Mouse (Mus musculus): ENCODE measurements at regions not wholly inside any gene's neighbourhood (a gene's known extent, or its start where the extent isn't known, plus 50 kb on each side); places are given as distances from the start of the nearest gene placed in this dataset.

DNA sequence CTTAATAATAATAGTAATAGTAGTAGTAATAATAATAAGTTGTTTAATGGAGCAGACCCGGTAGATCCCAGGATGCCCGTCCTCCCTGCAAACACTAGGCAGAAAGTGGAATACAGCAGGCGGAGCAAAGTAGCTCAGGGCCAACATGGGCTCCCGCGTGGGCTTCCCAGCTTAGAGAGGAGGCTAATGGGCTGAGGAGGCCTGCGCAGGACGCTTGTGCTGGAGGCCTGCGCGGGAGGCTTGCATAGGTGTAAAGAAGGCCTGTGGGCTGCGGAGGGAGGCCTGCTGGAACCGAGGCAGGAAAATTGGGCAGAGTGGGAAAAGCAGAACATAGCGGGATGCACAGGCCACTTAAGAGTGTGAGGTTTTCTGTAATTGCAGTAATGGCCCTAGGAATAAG, 365.4 kb downstream of the Etnk1 start:
- peaks cover 18% of the 10 kb centered on the region; the same call in 1 of the 2 replicates for H3K9me3 ChIP-seq (replicated peaks)
- H3K36me3 ChIP-seq, result no peaks in the 10 kb centered on the region
- H3K4me2 ChIP-seq, result no peak overlapping the region
- H3K4me3 ChIP-seq, result no peak overlapping the region
- WGBS (ENCODE audit: insufficient replicate concordance), result 75% methylated on average over 12 of the region's 12 CpGs
- ATAC-seq, result no peak
- H3K27ac ChIP-seq, result no peak overlapping the region
- no peaks in the 10 kb centered on the region for H3K27me3 ChIP-seq (replicated peaks)
- H3K4me1 ChIP-seq, result no peaks in the 10 kb centered on the region
- no peak overlapping the region for H3K9ac ChIP-seq

DNA sequence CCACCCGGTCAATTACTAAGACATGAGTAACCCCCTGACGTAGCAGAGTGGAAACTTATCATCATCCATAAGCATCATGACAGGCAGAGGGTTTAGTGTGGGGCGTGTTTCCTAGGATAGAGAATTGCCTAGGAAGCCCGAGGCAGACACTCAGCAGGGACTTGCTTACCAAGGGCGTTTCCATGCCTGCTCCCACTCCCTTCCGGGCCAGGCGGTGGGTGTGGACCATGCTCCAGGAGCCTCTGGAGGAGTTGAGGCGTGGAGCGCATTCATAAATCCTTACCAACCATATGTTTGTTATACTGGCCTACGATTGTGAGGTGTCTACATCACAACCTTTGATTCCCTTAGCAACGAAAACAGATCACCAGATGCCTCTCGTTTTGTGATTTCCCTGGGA, 368.2 kb downstream of the Etnk1 start:
- no peak for ATAC-seq
- no peak overlapping the region for H3K27ac ChIP-seq
- no peak overlapping the region for H3K4me2 ChIP-seq
- peaks cover 19% of the 10 kb centered on the region; the same call in 1 of the 2 replicates for H3K9me3 ChIP-seq (replicated peaks)
- H3K4me3 ChIP-seq, result no peak overlapping the region
- no peaks in the 10 kb centered on the region for H3K27me3 ChIP-seq (replicated peaks)
- H3K4me1 ChIP-seq, result no peaks in the 10 kb centered on the region
- no peak overlapping the region for H3K9ac ChIP-seq
- WGBS (ENCODE audit: insufficient replicate concordance), result 69% methylated on average over 12 of the region's 12 CpGs
- H3K36me3 ChIP-seq, result no peaks in the 10 kb centered on the region

DNA sequence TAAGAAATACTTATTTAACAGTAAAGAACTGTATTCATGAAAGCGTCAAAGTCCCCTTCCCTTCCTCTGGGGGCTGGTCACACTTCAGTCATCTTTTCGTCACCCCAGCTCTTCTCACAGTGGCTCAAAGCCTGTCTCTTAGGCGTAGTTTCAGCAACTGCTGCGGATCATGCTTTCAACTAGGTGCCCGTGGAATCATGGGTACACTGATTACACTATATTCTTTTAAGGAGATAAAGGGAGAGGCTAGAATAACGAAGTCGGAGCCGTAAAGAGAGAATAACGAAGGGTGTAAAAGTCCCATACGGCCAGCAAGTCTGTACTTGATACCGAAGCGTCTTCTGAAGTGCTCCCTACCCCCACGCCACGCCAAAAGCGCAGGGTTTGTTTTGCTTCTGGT, 368.7 kb downstream of the Etnk1 start:
- WGBS (ENCODE audit: insufficient replicate concordance), result 73% methylated on average over 15 of the region's 15 CpGs
- no peaks in the 10 kb centered on the region for H3K4me1 ChIP-seq
- H3K27me3 ChIP-seq (replicated peaks), result no peaks in the 10 kb centered on the region
- H3K9me3 ChIP-seq (replicated peaks), result peaks cover 19% of the 10 kb centered on the region; the same call in 1 of the 2 replicates
- no peak overlapping the region for H3K9ac ChIP-seq
- no peaks in the 10 kb centered on the region for H3K36me3 ChIP-seq
- H3K4me3 ChIP-seq, result no peak overlapping the region
- no peak overlapping the region for H3K27ac ChIP-seq
- no peak overlapping the region for H3K4me2 ChIP-seq
- no peak for ATAC-seq

DNA sequence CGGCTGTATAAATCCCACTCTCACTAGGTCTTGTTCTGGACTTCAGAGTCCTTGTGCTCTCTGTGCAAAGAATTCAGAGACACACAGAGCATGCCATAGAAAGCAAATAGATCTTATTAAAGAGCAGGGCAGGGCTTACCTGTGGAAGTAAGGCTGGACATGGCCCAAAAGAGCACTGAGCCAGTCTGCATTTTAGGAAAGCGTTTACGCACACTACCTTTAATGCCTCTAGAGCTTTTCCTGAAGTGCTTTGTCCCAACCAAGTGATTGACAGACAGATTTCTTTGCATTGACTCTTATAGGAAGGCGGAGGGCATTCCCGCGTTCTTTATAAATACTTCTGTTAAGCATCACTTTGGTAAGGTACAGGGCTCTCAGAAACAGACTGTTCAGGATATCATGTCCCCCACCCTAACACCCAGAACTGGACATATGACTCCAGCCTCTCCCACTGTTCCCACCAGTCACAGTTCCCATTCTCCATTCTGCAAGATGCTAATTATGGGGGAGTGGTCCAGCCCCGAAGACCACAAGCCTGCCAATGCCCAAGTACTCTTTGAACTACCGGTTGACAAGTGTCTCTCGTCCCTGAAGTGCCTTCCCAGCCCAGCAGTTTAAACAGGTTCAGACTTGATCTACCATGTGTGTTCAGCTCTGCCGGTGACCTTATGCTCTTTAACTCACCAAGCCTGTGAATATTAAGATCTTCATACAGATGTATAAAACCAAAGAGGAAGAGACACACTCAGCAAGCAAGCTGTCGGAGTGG, 369.7 kb downstream of the Etnk1 start:
- H3K36me3 ChIP-seq, result no peaks in the 10 kb centered on the region
- H3K4me1 ChIP-seq, result no peaks in the 10 kb centered on the region
- no peak for ATAC-seq
- WGBS (ENCODE audit: insufficient replicate concordance), result 80% methylated on average over 11 of the region's 11 CpGs
- no peak overlapping the region for H3K27ac ChIP-seq
- no peak overlapping the region for H3K4me3 ChIP-seq
- H3K4me2 ChIP-seq, result no peak overlapping the region
- H3K27me3 ChIP-seq (replicated peaks), result no peaks in the 10 kb centered on the region
- no peak overlapping the region for H3K9ac ChIP-seq
- peaks cover 19% of the 10 kb centered on the region; the same call in 1 of the 2 replicates for H3K9me3 ChIP-seq (replicated peaks)

DNA sequence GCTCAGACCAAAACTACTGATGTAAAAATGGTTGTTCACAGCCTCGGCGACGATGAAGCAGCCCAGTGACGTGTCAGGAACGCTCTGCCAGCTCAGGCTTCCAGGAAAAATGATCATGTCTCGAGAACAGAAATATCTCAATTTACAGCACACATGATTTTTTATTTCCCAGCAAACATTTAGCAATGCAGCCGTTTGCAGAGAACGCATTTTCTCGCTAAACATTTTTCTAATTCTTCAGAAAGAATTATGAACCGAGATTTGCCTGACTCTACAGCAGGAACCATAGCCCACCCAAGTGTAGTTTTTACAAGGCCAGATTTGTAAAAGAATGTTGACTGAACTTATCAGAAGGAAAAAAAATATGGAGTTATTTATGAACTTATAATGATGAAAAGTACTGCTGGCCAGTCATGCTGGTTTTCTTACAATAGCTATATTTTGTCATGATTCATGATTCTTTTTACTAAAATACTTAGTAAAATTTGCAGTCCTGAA, 380.4 kb downstream of the Etnk1 start:
- ATAC-seq, result no peak
- 67% methylated on average over 10 of the region's 10 CpGs for WGBS (ENCODE audit: insufficient replicate concordance)
- H3K4me3 ChIP-seq, result no peak overlapping the region

DNA sequence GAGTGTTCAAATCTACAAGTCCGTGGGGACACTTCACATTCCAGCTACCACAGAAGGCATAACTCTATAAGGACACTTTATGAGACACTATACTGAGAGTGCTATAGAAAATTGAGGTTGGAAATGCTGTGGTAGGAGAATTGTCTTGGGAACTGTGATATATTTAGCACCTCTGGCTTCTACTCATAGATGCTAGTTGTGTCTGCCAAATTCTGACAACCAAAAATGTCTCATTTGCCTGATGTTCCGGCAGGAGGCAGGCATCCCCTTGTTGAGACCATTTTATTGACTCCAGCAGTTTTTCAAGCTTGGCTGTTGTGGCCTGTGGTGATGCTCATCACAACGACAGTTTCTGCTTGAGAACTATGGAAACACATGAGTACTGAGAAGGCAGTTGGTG, 387.9 kb downstream of the Etnk1 start:
- no peak overlapping the region for H3K27ac ChIP-seq
- no peak for ATAC-seq
- H3K27me3 ChIP-seq (replicated peaks), result no peaks in the 10 kb centered on the region
- H3K9me3 ChIP-seq (replicated peaks), result no peaks in the 10 kb centered on the region
- no peak overlapping the region for H3K4me3 ChIP-seq
- H3K9ac ChIP-seq, result no peak overlapping the region
- H3K4me2 ChIP-seq, result no peak overlapping the region
- H3K4me1 ChIP-seq, result no peaks in the 10 kb centered on the region
- WGBS (ENCODE audit: insufficient replicate concordance), result 67% methylated on average over 3 of the region's 3 CpGs
- H3K36me3 ChIP-seq, result no peaks in the 10 kb centered on the region

More for the DNA sequence above, 380.4 kb downstream of the Etnk1 start:
- no peaks in the 10 kb centered on the region for H3K4me1 ChIP-seq
- no peak overlapping the region for H3K9ac ChIP-seq
- H3K4me2 ChIP-seq, result no peak overlapping the region
- H3K9me3 ChIP-seq (replicated peaks), result no peaks in the 10 kb centered on the region
- H3K36me3 ChIP-seq, result no peaks in the 10 kb centered on the region
- no peaks in the 10 kb centered on the region for H3K27me3 ChIP-seq (replicated peaks)
- H3K27ac ChIP-seq, result no peak overlapping the region

DNA sequence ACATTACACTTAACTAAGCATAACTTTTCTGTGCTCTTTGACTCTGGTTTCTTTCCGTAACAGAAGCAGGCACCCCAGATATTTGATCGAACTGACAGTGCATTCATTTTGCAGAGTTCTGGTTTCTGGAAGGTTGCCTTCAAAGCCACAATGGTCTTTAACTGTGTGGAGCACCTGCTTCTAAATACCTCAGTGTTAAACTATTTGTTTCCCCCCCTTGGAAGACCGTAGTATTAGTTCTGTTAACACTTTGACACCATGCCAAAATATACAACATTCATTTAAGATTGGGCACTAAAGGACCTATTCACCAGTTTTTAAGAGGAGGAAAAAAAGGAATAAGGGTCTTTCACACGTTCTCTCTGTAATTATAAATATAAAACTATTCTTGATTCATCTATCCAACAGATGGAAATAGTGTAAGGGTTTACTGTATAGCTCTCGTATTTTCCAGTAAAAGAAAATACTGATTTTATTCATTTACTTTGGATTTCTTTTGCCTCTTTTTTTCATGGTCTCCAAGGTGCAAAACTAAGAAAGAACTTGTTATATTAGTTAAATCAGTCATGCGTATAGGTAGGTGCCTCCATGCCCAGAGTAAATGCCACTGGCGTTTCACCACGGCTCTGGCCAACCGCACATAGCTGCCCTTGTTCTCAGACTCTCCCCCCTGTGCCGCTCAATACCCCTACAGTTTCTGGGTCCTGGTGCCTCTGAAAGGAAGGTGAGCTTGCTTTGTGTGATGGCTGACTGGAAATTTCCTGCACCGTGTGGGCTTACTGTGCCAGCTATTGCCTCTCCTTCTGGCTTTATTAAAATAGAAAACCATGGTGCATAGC, 391.2 kb downstream of the Etnk1 start:
- H3K4me3 ChIP-seq, result no peak overlapping the region
- 68% methylated on average over 11 of the region's 11 CpGs for WGBS (ENCODE audit: insufficient replicate concordance)
- no peak for ATAC-seq
- no peaks in the 10 kb centered on the region for H3K27me3 ChIP-seq (replicated peaks)
- H3K36me3 ChIP-seq, result no peaks in the 10 kb centered on the region
- H3K9me3 ChIP-seq (replicated peaks), result no peaks in the 10 kb centered on the region
- no peak overlapping the region for H3K9ac ChIP-seq
- H3K27ac ChIP-seq, result no peak overlapping the region
- no peaks in the 10 kb centered on the region for H3K4me1 ChIP-seq
- H3K4me2 ChIP-seq, result no peak overlapping the region

DNA sequence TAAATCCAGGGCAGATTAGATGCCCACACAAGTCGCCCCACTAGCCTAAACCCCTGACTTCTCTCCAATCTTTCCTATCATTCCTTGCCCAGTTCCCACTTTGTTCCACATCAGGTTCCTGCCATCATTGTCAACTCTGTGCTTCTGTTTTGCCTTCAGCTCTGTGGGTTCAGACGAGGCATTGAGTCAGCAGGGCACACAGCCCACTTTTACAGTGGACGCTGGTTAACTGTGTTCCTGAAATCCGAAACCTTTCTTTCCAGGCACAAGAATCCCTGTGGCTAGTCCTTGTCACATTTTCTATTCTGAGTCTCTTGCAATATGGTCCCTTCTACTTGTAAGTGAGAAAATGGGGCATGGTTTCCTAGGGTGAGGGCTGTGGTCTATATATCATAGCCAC, 392.3 kb downstream of the Etnk1 start:
- ATAC-seq, result no peak
- Histone ChIP-seq H3K36me3 (no peaks in the 10 kb centered on the region), H3K4me2 (no peak overlapping the region), H3K4me3 (no peak overlapping the region), H3K27ac (no peak overlapping the region), H3K27me3 (replicated peaks) (no peaks in the 10 kb centered on the region), H3K4me1 (no peaks in the 10 kb centered on the region), H3K9me3 (replicated peaks) (no peaks in the 10 kb centered on the region), H3K9ac (no peak overlapping the region)
- 69% methylated on average over 4 of the region's 4 CpGs for WGBS (ENCODE audit: insufficient replicate concordance)

DNA sequence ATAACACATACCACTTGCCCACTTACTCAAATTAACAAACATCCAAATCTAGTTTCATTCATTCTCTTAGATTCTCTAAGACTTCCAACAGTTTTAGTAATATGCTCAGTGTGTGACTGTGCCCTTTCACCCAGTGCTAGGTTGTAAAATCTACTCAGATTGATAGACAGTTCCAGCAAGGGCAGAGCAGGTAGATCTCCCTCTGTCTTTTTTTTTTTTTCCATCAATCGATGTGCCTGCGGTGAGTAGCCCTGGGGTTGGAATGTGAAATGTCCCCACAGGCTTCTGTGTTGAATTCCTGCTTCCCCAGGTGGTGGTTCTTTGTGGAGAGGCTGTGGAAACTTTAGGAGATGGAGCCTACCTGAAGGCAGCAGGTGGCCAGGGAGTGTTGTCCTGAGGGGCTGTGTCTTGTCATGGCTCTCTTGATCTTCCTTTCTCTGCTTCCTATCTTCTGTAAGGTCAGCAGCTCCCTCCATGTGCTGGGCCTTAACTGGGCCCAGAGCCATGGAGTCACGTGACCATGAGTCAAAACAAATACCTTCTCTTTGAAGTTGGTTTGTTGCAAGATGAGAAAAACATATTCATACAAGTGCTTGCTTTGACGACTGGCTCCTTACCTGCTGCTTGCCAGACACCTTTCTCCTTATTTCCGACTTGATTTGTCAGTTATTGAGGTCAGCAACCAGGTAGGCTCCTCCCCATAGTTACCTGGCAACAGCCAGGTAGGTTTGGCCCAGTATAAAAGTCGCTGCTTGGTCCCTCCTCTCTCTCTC, 394.5 kb downstream of the Etnk1 start:
- H3K36me3 ChIP-seq, result no peaks in the 10 kb centered on the region
- no peak overlapping the region for H3K9ac ChIP-seq
- no peaks in the 10 kb centered on the region for H3K27me3 ChIP-seq (replicated peaks)
- no peak overlapping the region for H3K27ac ChIP-seq
- H3K4me2 ChIP-seq, result no peak overlapping the region
- WGBS (ENCODE audit: insufficient replicate concordance), result 48% methylated on average over 6 of the region's 6 CpGs
- H3K4me3 ChIP-seq, result no peak overlapping the region
- ATAC-seq, result no peak
- H3K4me1 ChIP-seq, result no peaks in the 10 kb centered on the region
- 0 out of 2 replicates have a peak, but pooled peaks cover 4% of the 10 kb centered on the region for H3K9me3 ChIP-seq (replicated peaks)

DNA sequence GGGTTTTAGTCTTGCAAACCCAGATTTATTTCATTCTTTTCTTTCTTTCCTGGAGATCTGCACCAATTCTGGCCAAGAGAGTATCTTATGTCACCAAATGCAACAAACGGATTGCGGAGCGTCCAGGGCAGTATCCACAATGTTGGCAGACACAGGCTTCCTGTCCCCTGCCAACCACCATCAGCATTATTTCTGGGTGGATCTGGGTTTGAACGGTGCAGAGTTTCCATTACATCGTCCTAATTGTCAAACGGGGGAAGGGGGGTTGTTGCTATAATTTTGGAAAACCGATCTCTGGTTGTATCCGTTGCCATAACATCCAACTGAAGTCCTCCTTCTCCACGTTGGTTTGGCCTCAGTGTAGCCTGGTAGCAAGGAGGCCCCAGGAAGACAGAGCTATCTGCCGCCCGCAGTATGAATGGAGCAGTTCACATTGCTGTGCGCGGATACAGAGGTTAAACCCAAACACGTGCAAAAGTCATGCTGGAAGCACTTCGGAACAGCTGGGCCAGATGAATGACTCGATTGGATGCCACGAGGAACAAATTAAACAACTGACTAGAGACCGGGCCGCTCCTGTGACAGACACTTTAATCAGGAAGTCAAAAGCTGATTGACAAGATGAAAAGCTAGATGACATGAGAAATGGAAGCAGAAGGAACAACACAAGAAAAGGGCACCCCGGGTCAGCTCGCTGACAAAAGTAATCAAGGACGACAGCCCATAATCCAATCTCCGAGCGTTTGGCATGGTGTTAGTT, 404.5 kb downstream of the Etnk1 start:
- Histone ChIP-seq H3K4me3 (no peak overlapping the region), H3K4me1 (no peaks in the 10 kb centered on the region), H3K9ac (no peak overlapping the region), H3K36me3 (no peaks in the 10 kb centered on the region), H3K4me2 (no peak overlapping the region), H3K27me3 (replicated peaks) (no peaks in the 10 kb centered on the region), H3K27ac (no peak overlapping the region), H3K9me3 (replicated peaks) (peaks cover 6% of the 10 kb centered on the region; the same call in 1 of the 2 replicates)
- WGBS (ENCODE audit: insufficient replicate concordance), result 82% methylated on average over 24 of the region's 24 CpGs
- no peak for ATAC-seq

DNA sequence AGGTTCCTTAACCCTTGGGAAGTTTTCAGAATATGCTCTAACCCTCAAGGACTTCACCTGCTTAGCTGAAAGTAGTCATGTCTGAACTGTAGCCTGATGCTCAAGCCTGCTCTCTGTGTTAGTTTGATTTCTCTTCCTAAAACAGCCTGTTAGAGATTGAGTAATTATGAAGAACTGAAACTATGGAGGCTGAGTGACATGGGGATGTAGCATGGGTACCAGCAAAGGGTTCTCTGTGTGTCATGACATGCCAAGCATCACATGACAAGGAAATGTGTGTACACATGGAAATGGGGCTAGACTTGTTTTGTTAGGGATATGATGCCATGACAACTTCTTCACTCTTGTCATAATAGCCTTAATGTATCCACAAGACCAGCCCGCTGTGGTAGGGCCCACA, 412.2 kb downstream of the Etnk1 start:
- 74% methylated on average over 1 of the region's 1 CpGs for WGBS (ENCODE audit: insufficient replicate concordance)
- no peaks in the 10 kb centered on the region for H3K27me3 ChIP-seq (replicated peaks)
- H3K9me3 ChIP-seq (replicated peaks), result no peaks in the 10 kb centered on the region
- H3K4me1 ChIP-seq, result no peaks in the 10 kb centered on the region
- H3K9ac ChIP-seq, result no peak overlapping the region
- no peaks in the 10 kb centered on the region for H3K36me3 ChIP-seq
- no peak overlapping the region for H3K27ac ChIP-seq
- no peak overlapping the region for H3K4me2 ChIP-seq
- no peak overlapping the region for H3K4me3 ChIP-seq
- no peak for ATAC-seq
